Mouse (Mus musculus) forebrain, embryonic 11.5 days (tissue): ENCODE results near the gene Pin4. TPM values are rescaled to one million over a fixed set of nuclear protein-coding genes. Genes with fewer than 3 reads are reported as not detected.

Experiments used
- polyA plus RNA-seq: library from polyadenylated mRNA; unstranded; fragments of >200 nt; fragmentation: Nextera tagmentation; extraction: Ambion mirVana; gene quantifications from 2 replicates; pipeline ENCODE4 v1.2.1, GENCODE M21; 2014

Pin4 gene
- polyA plus RNA-seq, 1 experiment from 2014 or later: 77.5 TPM

Other genes with a start within 250 kb of the Pin4 start
- 4.6 and 5.9 TPM in 2 replicates for gene Rtl5, start 48.1 kb upstream of the Pin4 start, polyA plus RNA-seq
- 22.5 and 27.1 TPM in 2 replicates for gene Ercc6l, start 37.6 kb downstream of the Pin4 start, polyA plus RNA-seq
- 646 and 665 TPM in 2 replicates for gene Rps4x, start 69.9 kb downstream of the Pin4 start, polyA plus RNA-seq
- 12.5 and 14.4 TPM in 2 replicates for gene Cited1, start 132.7 kb downstream of the Pin4 start, polyA plus RNA-seq